Mouse (Mus musculus) ES-E14 (cell line): ENCODE data around the gene Olfr984.

Experiments
- HCFC1 ChIP-seq: IDR thresholded peaks from 2 replicates; pipeline ENCODE4 v1.6.1; 2012; ENCODE audit warnings: low read length, inconsistent platforms, borderline replicate concordance; ENCODE audit not compliant: insufficient read depth
- ZC3H11A ChIP-seq: IDR thresholded peaks from 2 replicates; pipeline ENCODE4 v1.6.1; 2012; ENCODE audit warnings: low read depth, mild to moderate bottlenecking, inconsistent platforms, low read length, borderline replicate concordance
- ZNF384 ChIP-seq: IDR thresholded peaks from 2 replicates; pipeline ENCODE4 v1.6.1; 2012; ENCODE audit warnings: low read depth, low read length, inconsistent platforms

GRCm38 (mm10) chr9:40116645-40117286, 2.8 kb upstream of the Olfr984 start:
- TF ChIP-seq ZC3H11A (no peak), ZNF384 (no peak), HCFC1 (no peak)
